Mouse (Mus musculus): Measurements from ENCODE around the gene Ss18l1. TPM values are rescaled to one million over a fixed set of nuclear protein-coding genes. Genes with fewer than 3 reads are reported as not detected.
A peak's percentile ranks its signal among the peaks of the same experiment; 100 is the strongest.

Gene Ss18l1
- polyA plus RNA-seq, 1 experiment from 2014 or later, result 0.77 TPM

- WGBS (ENCODE audit: insufficient replicate concordance), result 49% methylated on average over 6 of the region's 6 CpGs
- H3K36me3 ChIP-seq, result peaks cover 46% of the 10 kb centered on the region
- H3K9ac ChIP-seq, result peak overlapping the region; percentile 94
- DNase-seq (no peak), ATAC-seq (ENCODE audit: low read depth) (no peak)
- peak overlapping the region; percentile 89; the same call in 1 of the 2 replicates for H3K27ac ChIP-seq
- H3K4me2 ChIP-seq, result peak overlapping the region; percentile 100
- peak overlapping the region; percentile 75 for H3K4me3 ChIP-seq (replicated peaks)
- no peaks in the 10 kb centered on the region for H3K9me3 ChIP-seq (replicated peaks)
- peaks cover 8% of the 10 kb centered on the region; the same call in 1 of the 2 replicates for H3K27me3 ChIP-seq
- H3K4me1 ChIP-seq (replicated peaks), result peaks cover 38% of the 10 kb centered on the region
Observed at GRCm38 (mm10) chr2:180040406-180040805, 1.9 kb upstream of the Ss18l1 start.

- H3K27me3 ChIP-seq, result peaks cover 8% of the 10 kb centered on the region; the same call in 1 of the 2 replicates
- peak overlapping the region; percentile 94 for H3K9ac ChIP-seq
- peak overlapping the region; percentile 75 for H3K4me3 ChIP-seq (replicated peaks)
- H3K4me1 ChIP-seq (replicated peaks), result peaks cover 38% of the 10 kb centered on the region
- peak overlapping the region; percentile 89 for H3K27ac ChIP-seq
- H3K36me3 ChIP-seq, result peaks cover 33% of the 10 kb centered on the region
- peak overlapping the region; percentile 100 for H3K4me2 ChIP-seq
- H3K9me3 ChIP-seq (replicated peaks), result no peaks in the 10 kb centered on the region
- under 1% methylated on average over 66 of the region's 66 CpGs for WGBS (ENCODE audit: insufficient replicate concordance)
- peak; percentile 60 for ATAC-seq (ENCODE audit: low read depth)
- DNase-seq, result no peak
Observed at GRCm38 (mm10) chr2:180041577-180042255, 593 bp upstream of the Ss18l1 start.

- Histone ChIP-seq H3K4me3 (replicated peaks) (peak overlapping the region; percentile 75), H3K9ac (peak overlapping the region; percentile 94), H3K9me3 (replicated peaks) (no peaks in the 10 kb centered on the region), H3K4me2 (peak overlapping the region; percentile 100), H3K4me1 (replicated peaks) (peaks cover 38% of the 10 kb centered on the region), H3K36me3 (peaks cover 20% of the 10 kb centered on the region), H3K27me3 (peaks cover 8% of the 10 kb centered on the region; the same call in 1 of the 2 replicates), H3K27ac (peak overlapping the region; percentile 89)
- ATAC-seq (ENCODE audit: low read depth) (peak; percentile 4; the same call in 1 of the 2 replicates), DNase-seq (peak; percentile 41)
- under 1% methylated on average over 63 of the region's 66 CpGs for WGBS (ENCODE audit: insufficient replicate concordance)
Observed at GRCm38 (mm10) chr2:180042858-180043515, 678 bp downstream of the Ss18l1 start.

- H3K27ac ChIP-seq, result no peak overlapping the region
- 42% methylated on average over 4 of the region's 4 CpGs for WGBS (ENCODE audit: insufficient replicate concordance)
- H3K4me2 ChIP-seq, result no peak overlapping the region
- H3K4me3 ChIP-seq (replicated peaks), result no peak overlapping the region
- no peak overlapping the region for H3K9ac ChIP-seq
- H3K9me3 ChIP-seq (replicated peaks), result no peaks in the 10 kb centered on the region
- H3K4me1 ChIP-seq (replicated peaks), result peaks cover 30% of the 10 kb centered on the region
- no peak for ATAC-seq (ENCODE audit: low read depth)
- peaks cover 8% of the 10 kb centered on the region; the same call in 1 of the 2 replicates for H3K27me3 ChIP-seq
- no peaks in the 10 kb centered on the region for H3K36me3 ChIP-seq
- DNase-seq, result peak; percentile 24
Observed at GRCm38 (mm10) chr2:180045283-180045682, 3.0 kb downstream of the Ss18l1 start.

- Histone ChIP-seq H3K27ac (no peak overlapping the region), H3K36me3 (no peaks in the 10 kb centered on the region), H3K9ac (no peak overlapping the region), H3K4me3 (replicated peaks) (no peak overlapping the region), H3K27me3 (peaks cover 8% of the 10 kb centered on the region; the same call in 1 of the 2 replicates), H3K4me2 (no peak overlapping the region), H3K9me3 (replicated peaks) (no peaks in the 10 kb centered on the region), H3K4me1 (replicated peaks) (peaks cover 20% of the 10 kb centered on the region)
- 68% methylated on average over 3 of the region's 3 CpGs for WGBS (ENCODE audit: insufficient replicate concordance)
- DNase-seq, result no peak
- no peak for ATAC-seq (ENCODE audit: low read depth)
Observed at GRCm38 (mm10) chr2:180047580-180047979, 5.3 kb downstream of the Ss18l1 start.

GRCm38 (mm10) chr2:180047980-180048635, 5.8 kb downstream of the Ss18l1 start:
- no peaks in the 10 kb centered on the region for H3K9me3 ChIP-seq (replicated peaks)
- DNase-seq (no peak), ATAC-seq (ENCODE audit: low read depth) (no peak)
- H3K27me3 ChIP-seq, result peaks cover 6% of the 10 kb centered on the region; the same call in 1 of the 2 replicates
- H3K4me2 ChIP-seq, result no peak overlapping the region
- no peak overlapping the region for H3K9ac ChIP-seq
- peaks cover 16% of the 10 kb centered on the region for H3K4me1 ChIP-seq (replicated peaks)
- H3K4me3 ChIP-seq (replicated peaks), result no peak overlapping the region
- no peaks in the 10 kb centered on the region; the same call in 1 of the 2 replicates for H3K36me3 ChIP-seq
- no peak overlapping the region for H3K27ac ChIP-seq
- 81% methylated on average over 18 of the region's 18 CpGs for WGBS (ENCODE audit: insufficient replicate concordance)

GRCm38 (mm10) chr2:180050986-180051385, 8.7 kb downstream of the Ss18l1 start:
- DNase-seq, result peak; percentile 66
- WGBS (ENCODE audit: insufficient replicate concordance), result 25% methylated on average over 5 of the region's 5 CpGs

GRCm38 (mm10) chr2:180051986-180052733, 9.9 kb downstream of the Ss18l1 start:
- Histone ChIP-seq H3K9ac (no peak overlapping the region), H3K4me3 (replicated peaks) (no peak overlapping the region), H3K27me3 (no peaks in the 10 kb centered on the region), H3K9me3 (replicated peaks) (no peaks in the 10 kb centered on the region), H3K4me1 (replicated peaks) (peaks cover 3% of the 10 kb centered on the region; the same call in 1 of the 2 replicates), H3K36me3 (peaks cover 13% of the 10 kb centered on the region), H3K4me2 (no peak overlapping the region), H3K27ac (no peak overlapping the region)
- WGBS (ENCODE audit: insufficient replicate concordance), result 83% methylated on average over 14 of the region's 14 CpGs
- DNase-seq (no peak), ATAC-seq (ENCODE audit: low read depth) (no peak; the same call in 1 of the 2 replicates)

More at GRCm38 (mm10) chr2:180050986-180051385, 8.7 kb downstream of the Ss18l1 start:
- Histone ChIP-seq H3K36me3 (peaks cover 12% of the 10 kb centered on the region), H3K4me2 (no peak overlapping the region), H3K9ac (no peak overlapping the region), H3K4me3 (replicated peaks) (no peak overlapping the region), H3K4me1 (replicated peaks) (peaks cover 3% of the 10 kb centered on the region; the same call in 1 of the 2 replicates), H3K27me3 (no peaks in the 10 kb centered on the region), H3K9me3 (replicated peaks) (no peaks in the 10 kb centered on the region), H3K27ac (no peak overlapping the region)
- ATAC-seq (ENCODE audit: low read depth), result peak; percentile 57

GRCm38 (mm10) chr2:180053001-180053400, 10.7 kb downstream of the Ss18l1 start:
- DNase-seq (no peak), ATAC-seq (ENCODE audit: low read depth) (no peak)
- no peak overlapping the region for H3K27ac ChIP-seq
- H3K27me3 ChIP-seq, result no peaks in the 10 kb centered on the region
- H3K9me3 ChIP-seq (replicated peaks), result no peaks in the 10 kb centered on the region
- H3K4me2 ChIP-seq, result no peak overlapping the region
- WGBS (ENCODE audit: insufficient replicate concordance), result 85% methylated on average over 9 of the region's 9 CpGs
- no peak overlapping the region for H3K4me3 ChIP-seq (replicated peaks)
- no peak overlapping the region for H3K9ac ChIP-seq
- H3K4me1 ChIP-seq (replicated peaks), result peaks cover 3% of the 10 kb centered on the region; the same call in 1 of the 2 replicates
- H3K36me3 ChIP-seq, result peaks cover 20% of the 10 kb centered on the region

- H3K4me2 ChIP-seq, result no peak overlapping the region
- peaks cover 31% of the 10 kb centered on the region for H3K36me3 ChIP-seq
- 78% methylated on average over 11 of the region's 11 CpGs for WGBS (ENCODE audit: insufficient replicate concordance)
- no peak overlapping the region for H3K27ac ChIP-seq
- no peaks in the 10 kb centered on the region for H3K27me3 ChIP-seq
- no peak overlapping the region for H3K9ac ChIP-seq
- no peaks in the 10 kb centered on the region for H3K4me1 ChIP-seq (replicated peaks)
- DNase-seq, result no peak
- H3K9me3 ChIP-seq (replicated peaks), result no peaks in the 10 kb centered on the region
- ATAC-seq (ENCODE audit: low read depth), result no peak
- no peak overlapping the region for H3K4me3 ChIP-seq (replicated peaks)
Observed at GRCm38 (mm10) chr2:180063338-180064131, 21.2 kb downstream of the Ss18l1 start.
